Mouse (Mus musculus): ENCODE measurements at regions not wholly inside any gene's neighbourhood (a gene's known extent, or its start where the extent isn't known, plus 50 kb on each side); places are given as distances from the start of the nearest gene placed in this dataset.

DNA sequence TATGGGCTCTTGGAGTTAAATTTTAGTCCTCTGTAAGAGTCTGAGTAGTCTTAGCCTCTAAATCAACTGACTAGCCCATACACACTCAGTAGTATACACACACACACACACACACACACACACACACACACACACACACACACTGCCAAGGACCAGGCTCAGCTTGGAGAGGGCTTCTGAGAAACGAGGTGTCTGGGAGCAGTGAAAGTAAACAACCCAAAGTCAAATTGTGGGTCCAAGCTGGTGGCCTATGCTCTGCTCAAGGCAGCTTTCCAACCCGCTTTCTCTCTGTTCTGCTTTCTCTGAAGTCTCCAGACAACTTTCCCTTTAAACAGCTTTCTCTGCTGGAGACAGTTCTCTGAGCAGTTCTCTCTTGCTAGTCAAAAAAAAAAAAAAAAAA is 157.6 kb upstream of the Ubash3b start:
- H3K27ac ChIP-seq (replicated peaks) = no peak overlapping the region
- H3K4me1 ChIP-seq = peaks cover 7% of the 10 kb centered on the region; the same call in 1 of the 2 replicates
- no peaks in the 10 kb centered on the region for H3K9me3 ChIP-seq
- H3K4me3 ChIP-seq = no peak overlapping the region
- H3K36me3 ChIP-seq = no peaks in the 10 kb centered on the region
- no peak for ATAC-seq (ENCODE audit: extremely low read depth, insufficient number of reproducible peaks, low FRiP score, low TSS enrichment)
- no peak overlapping the region for H3K4me2 ChIP-seq
- no peaks in the 10 kb centered on the region for H3K27me3 ChIP-seq (replicated peaks)
- no peak overlapping the region for H3K9ac ChIP-seq
- WGBS = 60% methylated on average over 2 of the region's 2 CpGs

DNA sequence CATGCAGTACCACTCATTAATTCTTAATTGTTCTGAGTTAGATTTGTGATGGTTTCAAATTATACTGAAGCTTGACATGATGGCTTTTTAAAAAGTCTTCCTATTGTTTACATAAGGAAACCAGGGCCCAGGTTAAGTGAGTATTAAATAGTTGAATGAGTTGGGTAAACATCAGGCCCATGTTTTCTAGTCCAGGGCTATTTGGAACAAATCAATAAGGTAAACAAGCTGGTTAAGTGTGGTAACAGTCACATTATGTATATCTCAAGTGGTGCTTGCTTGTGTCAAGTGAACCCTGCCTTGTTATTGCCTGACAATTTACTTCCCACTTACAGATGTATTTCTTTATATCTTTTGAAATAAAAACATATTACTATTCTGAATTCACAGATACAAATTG is 144.7 kb upstream of the Ubash3b start:
- Histone ChIP-seq H3K27ac (replicated peaks) (no peak overlapping the region), H3K9ac (no peak overlapping the region), H3K4me3 (no peak overlapping the region), H3K36me3 (no peaks in the 10 kb centered on the region), H3K4me1 (no peaks in the 10 kb centered on the region), H3K27me3 (replicated peaks) (no peaks in the 10 kb centered on the region), H3K4me2 (no peak overlapping the region), H3K9me3 (no peaks in the 10 kb centered on the region)
- ATAC-seq (ENCODE audit: extremely low read depth, insufficient number of reproducible peaks, low FRiP score, low TSS enrichment) = no peak

DNA sequence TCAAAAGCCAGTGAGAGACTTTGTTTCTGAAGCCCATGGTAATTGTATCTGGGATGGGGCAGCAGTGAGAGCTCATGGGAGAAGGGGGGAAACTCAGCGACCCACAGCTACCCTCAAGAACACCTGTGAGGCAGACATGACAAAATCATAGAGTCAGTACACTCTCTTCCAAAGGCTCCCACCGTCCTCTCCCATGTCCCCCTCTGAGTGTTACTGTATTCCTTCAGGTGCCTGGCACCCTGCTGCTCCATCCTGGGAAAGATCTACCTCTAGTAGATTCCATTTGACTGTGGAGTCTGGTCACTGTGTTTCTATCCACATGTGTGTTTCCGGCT is 142.0 kb upstream of the Ubash3b start:
- no peak for ATAC-seq (ENCODE audit: extremely low read depth, insufficient number of reproducible peaks, low FRiP score, low TSS enrichment)
- no peaks in the 10 kb centered on the region for H3K36me3 ChIP-seq
- H3K9me3 ChIP-seq = no peaks in the 10 kb centered on the region
- H3K9ac ChIP-seq = no peak overlapping the region
- H3K4me1 ChIP-seq = no peaks in the 10 kb centered on the region
- no peak overlapping the region for H3K4me3 ChIP-seq
- no peak overlapping the region for H3K27ac ChIP-seq (replicated peaks)
- no peaks in the 10 kb centered on the region for H3K27me3 ChIP-seq (replicated peaks)
- no peak overlapping the region for H3K4me2 ChIP-seq
- whole genome bisulfite sequencing = 61% methylated on average over 3 of the region's 3 CpGs

DNA sequence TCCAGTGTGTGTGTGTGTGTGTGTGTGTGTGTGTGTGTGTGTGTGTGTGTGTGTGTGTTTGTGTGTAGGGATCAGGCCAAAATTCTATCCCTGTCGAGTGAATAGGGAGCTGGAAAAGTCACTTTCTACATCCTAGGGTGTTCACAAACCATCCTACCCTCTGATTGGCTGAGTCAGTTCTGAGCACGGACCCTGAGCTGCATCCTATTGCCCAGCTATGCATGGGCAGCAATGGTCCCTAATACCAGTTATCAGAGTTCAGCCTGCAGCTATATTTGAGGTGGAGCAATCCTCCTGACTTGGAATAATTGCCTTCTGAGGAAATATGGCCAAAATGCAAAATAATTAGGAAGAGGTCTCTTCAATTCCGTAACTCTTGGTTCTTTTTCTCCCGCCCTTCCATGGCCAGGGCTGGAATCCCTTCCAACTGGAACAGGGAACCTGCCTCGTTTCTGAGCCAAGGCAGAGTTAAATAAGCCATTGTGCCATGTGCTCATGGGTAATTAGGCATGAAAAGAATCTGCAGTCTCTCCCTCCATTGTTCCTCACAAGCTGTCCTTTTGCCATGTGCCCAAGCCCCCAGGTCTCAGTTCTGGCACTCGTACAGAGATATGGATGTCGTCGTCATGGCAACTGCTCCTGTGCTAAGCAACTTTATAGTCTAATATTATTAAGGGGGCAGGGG is 141.5 kb upstream of the Ubash3b start:
- H3K4me3 ChIP-seq = no peak overlapping the region
- no peaks in the 10 kb centered on the region for H3K4me1 ChIP-seq
- 66% methylated on average over 8 of the region's 8 CpGs for WGBS
- H3K9ac ChIP-seq = no peak overlapping the region
- no peaks in the 10 kb centered on the region for H3K36me3 ChIP-seq
- no peaks in the 10 kb centered on the region for H3K9me3 ChIP-seq
- no peak overlapping the region for H3K4me2 ChIP-seq
- no peak for ATAC-seq (ENCODE audit: extremely low read depth, insufficient number of reproducible peaks, low FRiP score, low TSS enrichment)
- H3K27me3 ChIP-seq (replicated peaks) = no peaks in the 10 kb centered on the region
- H3K27ac ChIP-seq (replicated peaks) = no peak overlapping the region

DNA sequence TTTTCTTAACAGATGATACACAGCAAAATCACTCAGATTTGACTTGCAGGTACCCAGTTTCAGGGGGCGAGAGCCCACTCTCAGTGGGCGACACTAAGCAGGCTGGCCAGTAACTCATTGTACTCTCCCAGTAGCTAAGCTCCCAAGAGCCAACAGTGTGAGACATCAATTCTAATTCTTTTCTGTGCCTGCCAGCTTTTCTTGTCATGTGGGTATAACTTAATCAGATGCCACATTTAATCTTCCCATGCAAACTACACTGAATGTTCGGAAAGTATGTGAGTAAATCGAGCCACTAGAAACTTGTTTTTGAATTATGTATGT is 124.6 kb upstream of the Ubash3b start:
- H3K4me1 ChIP-seq = peaks cover 6% of the 10 kb centered on the region; the same call in 1 of the 2 replicates
- no peak overlapping the region for H3K9ac ChIP-seq
- no peaks in the 10 kb centered on the region for H3K27me3 ChIP-seq (replicated peaks)
- peaks cover 14% of the 10 kb centered on the region for H3K9me3 ChIP-seq
- ATAC-seq (ENCODE audit: extremely low read depth, insufficient number of reproducible peaks, low FRiP score, low TSS enrichment) = no peak
- no peak overlapping the region for H3K4me3 ChIP-seq
- H3K27ac ChIP-seq (replicated peaks) = no peak overlapping the region
- H3K36me3 ChIP-seq = no peaks in the 10 kb centered on the region
- 79% methylated on average over 4 of the region's 4 CpGs for WGBS
- H3K4me2 ChIP-seq = no peak overlapping the region

DNA sequence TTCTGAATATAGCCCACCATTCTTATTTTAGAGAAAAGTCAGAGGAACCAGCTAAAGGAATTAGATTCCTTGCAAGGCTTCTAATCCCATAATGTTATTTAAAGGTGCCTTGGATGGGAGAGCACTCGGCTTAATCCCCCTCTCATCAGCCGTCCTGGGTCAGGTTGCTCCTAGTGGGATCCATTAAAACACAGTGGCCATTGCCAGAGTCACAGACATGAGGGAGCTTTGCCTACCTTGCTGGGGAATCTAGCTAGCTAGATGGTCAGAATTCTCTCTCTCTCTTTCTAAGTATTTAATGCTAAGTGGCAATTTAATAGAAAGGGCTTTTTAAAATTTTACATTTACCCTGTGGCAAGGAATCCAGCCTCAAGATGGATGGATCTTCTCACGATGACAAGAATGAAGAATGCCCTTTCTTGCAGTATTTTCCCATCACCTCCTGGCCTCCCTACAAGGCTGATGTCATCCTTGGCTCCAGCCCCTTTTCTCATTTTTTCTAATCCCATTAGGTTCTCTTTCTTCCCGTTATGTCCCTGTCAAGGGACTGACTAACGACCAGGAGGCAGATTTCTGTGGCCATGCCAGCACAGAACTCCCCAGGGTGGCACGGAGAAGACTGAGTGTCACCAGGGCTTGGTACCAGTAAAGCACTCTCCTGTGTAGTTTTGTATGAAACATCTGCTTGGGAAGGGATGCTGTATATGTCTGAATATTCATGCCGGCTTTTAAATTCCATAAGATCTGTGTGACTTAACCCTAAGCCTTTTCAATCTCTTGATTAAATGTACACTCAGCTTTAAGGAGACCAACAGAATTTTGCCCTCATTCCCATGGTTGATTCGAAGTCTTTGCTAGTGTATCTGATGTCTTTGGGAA is 124.0 kb upstream of the Ubash3b start:
- Histone ChIP-seq H3K9me3 (peaks cover 8% of the 10 kb centered on the region; the same call in 1 of the 2 replicates), H3K4me1 (peaks cover 6% of the 10 kb centered on the region; the same call in 1 of the 2 replicates), H3K27ac (replicated peaks) (no peak overlapping the region), H3K9ac (no peak overlapping the region), H3K36me3 (no peaks in the 10 kb centered on the region), H3K4me3 (no peak overlapping the region), H3K4me2 (no peak overlapping the region), H3K27me3 (replicated peaks) (no peaks in the 10 kb centered on the region)
- ATAC-seq (ENCODE audit: extremely low read depth, insufficient number of reproducible peaks, low FRiP score, low TSS enrichment) = no peak
- 50% methylated on average over 8 of the region's 8 CpGs for WGBS

DNA sequence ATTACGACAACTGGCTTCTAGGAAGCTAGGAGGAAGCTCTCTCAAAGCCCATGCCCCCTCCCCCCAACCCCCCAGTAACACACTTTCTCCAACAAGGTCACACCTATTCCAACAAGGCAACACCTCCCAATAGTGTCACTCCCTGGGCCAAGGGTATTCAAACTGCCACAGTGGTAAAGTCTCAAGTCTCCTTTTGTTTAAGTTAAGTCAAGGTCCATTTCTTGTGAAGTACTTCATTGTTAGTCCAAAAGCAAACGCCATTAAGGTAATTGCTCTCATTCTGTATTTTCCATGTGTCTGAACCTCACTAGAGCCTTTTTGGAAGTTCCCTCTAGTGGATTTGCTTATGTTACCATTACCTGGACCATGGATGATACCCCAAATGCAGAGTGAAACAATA is 116.2 kb upstream of the Ubash3b start:
- no peaks in the 10 kb centered on the region for H3K36me3 ChIP-seq
- peaks cover 5% of the 10 kb centered on the region; the same call in 1 of the 2 replicates for H3K9me3 ChIP-seq
- no peak overlapping the region for H3K27ac ChIP-seq (replicated peaks)
- ATAC-seq (ENCODE audit: extremely low read depth, insufficient number of reproducible peaks, low FRiP score, low TSS enrichment) = no peak
- no peaks in the 10 kb centered on the region for H3K27me3 ChIP-seq (replicated peaks)
- H3K9ac ChIP-seq = no peak overlapping the region
- 84% methylated on average over 2 of the region's 2 CpGs for WGBS
- H3K4me1 ChIP-seq = peaks cover 11% of the 10 kb centered on the region
- H3K4me3 ChIP-seq = no peak overlapping the region
- H3K4me2 ChIP-seq = no peak overlapping the region

DNA sequence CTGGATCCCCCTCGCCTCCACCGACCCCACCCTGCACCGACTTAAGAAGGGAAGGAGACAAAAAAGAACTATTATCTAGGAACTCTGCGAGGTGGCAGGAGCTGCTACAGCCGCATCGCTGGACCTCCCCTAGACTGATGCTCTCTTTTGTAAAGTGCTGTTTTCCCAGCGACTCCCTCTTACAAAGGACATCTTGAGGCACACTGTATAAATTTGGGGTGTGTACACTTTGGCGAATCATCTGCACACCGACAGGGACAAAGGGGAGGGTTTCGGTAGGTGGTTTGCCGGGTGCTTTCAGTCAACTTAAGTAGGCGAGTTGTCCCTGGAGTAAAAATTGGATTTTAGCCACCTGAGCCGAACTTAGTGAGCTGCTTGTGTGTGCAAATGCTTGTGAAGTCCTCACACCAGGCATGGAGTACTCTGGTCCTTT is 112.4 kb upstream of the Ubash3b start:
- Histone ChIP-seq H3K36me3 (no peaks in the 10 kb centered on the region), H3K27me3 (replicated peaks) (no peaks in the 10 kb centered on the region), H3K4me2 (peak overlapping the region; percentile 81), H3K9ac (peak overlapping the region; percentile 79), H3K27ac (replicated peaks) (peak overlapping the region; percentile 46), H3K9me3 (peaks cover 5% of the 10 kb centered on the region; the same call in 1 of the 2 replicates), H3K4me1 (peaks cover 15% of the 10 kb centered on the region), H3K4me3 (peak overlapping the region; percentile 54)
- ATAC-seq (ENCODE audit: extremely low read depth, insufficient number of reproducible peaks, low FRiP score, low TSS enrichment) = no peak
- WGBS = 11% methylated on average over 13 of the region's 13 CpGs

DNA sequence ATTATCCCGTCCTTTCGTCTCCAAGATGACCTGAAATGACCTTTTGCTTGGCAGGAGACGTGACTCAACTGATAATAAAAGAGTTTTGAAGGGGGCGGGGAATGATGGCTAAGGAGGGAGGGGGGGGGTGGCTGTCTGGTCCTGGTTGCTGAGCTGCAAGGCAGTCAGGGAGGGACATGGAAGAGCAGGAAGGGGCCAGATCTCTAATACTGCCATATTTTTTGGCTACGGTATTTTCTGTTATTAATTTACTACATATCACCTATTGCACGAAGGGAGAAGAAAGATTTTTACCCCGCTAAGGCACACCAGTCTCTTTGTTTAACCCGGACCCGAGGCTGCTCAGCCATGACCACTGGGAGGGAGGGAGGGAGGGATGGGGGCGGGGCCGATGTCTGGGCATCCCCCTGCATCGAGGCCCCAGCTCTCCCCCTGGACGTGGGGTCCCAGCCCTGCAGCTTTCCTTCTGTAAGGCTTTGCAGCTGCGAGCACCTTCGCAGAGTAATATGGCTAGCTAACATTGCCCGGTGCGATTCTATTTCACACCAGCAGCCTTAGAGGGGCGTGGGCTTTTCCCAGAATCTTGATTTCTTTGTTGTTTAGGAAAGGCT is 111.8 kb upstream of the Ubash3b start:
- Histone ChIP-seq H3K4me3 (peak overlapping the region; percentile 54), H3K27me3 (replicated peaks) (no peaks in the 10 kb centered on the region), H3K9me3 (peaks cover 5% of the 10 kb centered on the region; the same call in 1 of the 2 replicates), H3K4me2 (peak overlapping the region; percentile 81), H3K36me3 (no peaks in the 10 kb centered on the region), H3K4me1 (peaks cover 15% of the 10 kb centered on the region), H3K9ac (peak overlapping the region; percentile 79), H3K27ac (replicated peaks) (peak overlapping the region; percentile 46)
- 2% methylated on average over 18 of the region's 18 CpGs for WGBS
- ATAC-seq (ENCODE audit: extremely low read depth, insufficient number of reproducible peaks, low FRiP score, low TSS enrichment) = no peak; the same call in 1 of the 2 replicates

DNA sequence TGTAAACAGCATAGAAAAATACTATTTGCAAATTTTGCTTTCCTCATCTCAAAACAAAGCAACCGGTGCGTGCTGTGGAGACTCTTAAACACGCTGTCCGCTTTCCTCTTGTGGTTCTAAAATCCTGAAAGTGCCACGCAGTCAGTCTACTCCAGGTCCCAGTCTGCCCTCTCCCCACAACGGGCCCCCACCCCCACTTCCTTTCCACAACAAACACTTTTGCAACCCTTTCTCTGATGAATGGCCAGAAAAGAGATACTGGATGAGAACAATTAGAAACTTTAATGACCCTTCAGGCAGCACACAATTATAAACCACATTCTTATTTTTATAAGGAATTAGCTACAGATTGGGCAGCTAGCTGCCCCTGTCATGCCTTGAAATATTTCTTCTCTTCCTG is 111.1 kb upstream of the Ubash3b start:
- H3K4me3 ChIP-seq = peak overlapping the region; percentile 54; the same call in 1 of the 2 replicates
- H3K4me1 ChIP-seq = peaks cover 15% of the 10 kb centered on the region
- 0 out of 2 replicates have a peak overlapping the region, but pooled peaks have one; percentile 13 for H3K27ac ChIP-seq (replicated peaks)
- H3K9me3 ChIP-seq = peaks cover 4% of the 10 kb centered on the region; the same call in 1 of the 2 replicates
- peak overlapping the region; percentile 81 for H3K4me2 ChIP-seq
- H3K9ac ChIP-seq = no peak overlapping the region
- ATAC-seq (ENCODE audit: extremely low read depth, insufficient number of reproducible peaks, low FRiP score, low TSS enrichment) = no peak
- no peaks in the 10 kb centered on the region for H3K36me3 ChIP-seq
- H3K27me3 ChIP-seq (replicated peaks) = no peaks in the 10 kb centered on the region
- 17% methylated on average over 6 of the region's 6 CpGs for WGBS

DNA sequence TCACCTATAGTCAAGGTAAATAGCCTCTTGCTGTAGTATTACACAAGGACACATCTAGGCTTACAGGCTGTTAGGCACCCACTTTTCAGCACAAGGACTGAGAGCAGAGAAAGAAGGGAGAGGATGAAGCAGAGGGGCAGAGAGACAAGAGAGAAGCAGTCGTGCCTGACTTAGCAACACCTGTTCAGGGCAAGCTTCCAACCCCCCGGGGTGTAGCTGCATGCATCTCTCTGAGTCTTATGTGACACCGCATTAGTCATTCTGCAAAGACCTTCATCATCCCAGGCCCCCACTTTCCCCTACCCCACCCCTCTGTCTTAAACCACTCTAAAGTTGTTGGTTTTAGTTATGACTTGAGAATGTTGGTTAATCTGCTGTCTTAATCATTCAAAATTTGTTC is 106.6 kb upstream of the Ubash3b start:
- Histone ChIP-seq H3K4me3 (no peak overlapping the region), H3K27me3 (replicated peaks) (no peaks in the 10 kb centered on the region), H3K9me3 (no peaks in the 10 kb centered on the region), H3K27ac (replicated peaks) (no peak overlapping the region), H3K9ac (no peak overlapping the region), H3K4me2 (no peak overlapping the region), H3K4me1 (peaks cover 7% of the 10 kb centered on the region), H3K36me3 (no peaks in the 10 kb centered on the region)
- ATAC-seq (ENCODE audit: extremely low read depth, insufficient number of reproducible peaks, low FRiP score, low TSS enrichment) = no peak
- WGBS = 32% methylated on average over 3 of the region's 3 CpGs
